Mouse (Mus musculus) urinary bladder, adult 2 months (tissue): ENCODE results near the gene Eno3. TPM values are rescaled to one million over a fixed set of nuclear protein-coding genes. Genes with fewer than 3 reads are reported as not detected.

ENCODE experiments used
- DNase-seq: peaks from one replicate; pipeline ENCODE4 v3.0.0; 2022; ENCODE audit warnings: low spot score
- polyA plus RNA-seq: library from polyadenylated mRNA; depleted of rRNA; stranded (reverse); fragments of >200 nt; gene quantifications from 2 replicates; pipeline ENCODE4 v1.2.3, GENCODE M21; 2012; rRNA removed

Gene Eno3
- 104 and 126 TPM in 2 replicates for polyA plus RNA-seq

DNA sequence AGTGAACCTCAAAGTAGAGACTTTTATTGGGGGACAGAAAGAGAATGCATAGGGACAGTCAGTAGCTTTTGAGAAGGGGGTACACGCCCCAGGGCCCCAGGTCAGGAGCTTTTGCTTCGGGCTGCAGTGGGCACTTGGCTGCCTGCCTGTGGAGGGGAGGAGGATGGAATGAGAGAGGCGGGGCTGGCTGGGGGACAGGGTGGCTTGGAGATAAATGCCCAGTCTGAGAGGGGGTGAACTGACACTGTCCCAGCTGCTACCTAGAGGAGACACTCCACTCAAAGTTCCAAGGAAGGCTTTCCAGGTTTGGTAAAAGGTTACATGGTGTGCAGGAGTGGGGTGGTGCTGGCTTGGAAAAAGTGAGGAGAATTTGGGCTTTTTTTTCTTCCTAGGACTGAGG, at the start of gene Eno3:
Gene Eno3, plus strand, starts transcription at position 239 of the 400 bp plus-strand sequence.
- DNase-seq: no peak

GRCm38 (mm10) chr11:70607611-70608010, 49.4 kb upstream of the Eno3 start:
- DNase-seq: no peak

GRCm38 (mm10) chr11:70608381-70609066, 48.5 kb upstream of the Eno3 start:
- DNase-seq: no peak

DNA sequence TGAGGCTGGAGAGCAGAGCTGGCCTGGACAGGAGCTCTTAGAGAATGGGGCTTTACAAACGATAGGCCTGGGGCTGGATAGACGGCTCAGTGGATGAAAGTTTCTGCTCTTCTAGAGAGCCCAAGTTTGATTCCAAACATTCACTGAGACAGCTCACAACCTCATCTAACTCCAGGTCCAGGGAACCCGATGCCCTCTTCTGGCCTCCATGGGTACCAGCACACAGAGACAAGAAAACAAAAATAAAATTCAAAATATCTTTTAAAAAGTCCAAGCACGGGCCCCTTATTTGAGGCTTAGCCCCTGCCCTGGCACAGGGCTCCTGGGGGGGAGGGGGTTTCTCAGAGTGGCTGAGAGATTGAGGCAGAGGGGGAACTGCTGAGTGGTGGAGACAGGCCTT, 46.2 kb upstream of the Eno3 start:
- no peak for DNase-seq

- DNase-seq: no peak
These were observed 44.5 kb upstream of the Eno3 start for GRCm38 (mm10) chr11:70612505-70612904.

DNA sequence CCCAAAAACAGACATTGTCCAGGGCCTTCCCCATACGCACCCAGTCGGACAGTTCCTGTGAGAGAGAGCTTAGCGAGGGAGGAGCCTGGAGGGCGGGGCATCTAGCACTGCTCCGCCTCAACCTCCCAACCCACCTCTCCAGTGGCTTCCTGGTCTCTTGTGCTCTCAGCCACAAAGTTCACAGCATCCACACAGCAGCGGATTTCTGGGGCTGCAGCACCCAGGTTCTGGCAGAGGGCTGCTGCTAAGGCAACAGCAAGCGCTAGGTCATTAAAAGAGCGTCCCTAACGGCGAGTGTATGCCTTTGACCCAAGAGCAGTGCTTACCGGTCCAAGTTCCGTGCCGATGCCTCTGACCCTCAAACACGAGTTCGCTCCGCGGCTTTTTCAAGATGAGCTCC, 41.9 kb upstream of the Eno3 start:
- peak; percentile 49 for DNase-seq

DNA sequence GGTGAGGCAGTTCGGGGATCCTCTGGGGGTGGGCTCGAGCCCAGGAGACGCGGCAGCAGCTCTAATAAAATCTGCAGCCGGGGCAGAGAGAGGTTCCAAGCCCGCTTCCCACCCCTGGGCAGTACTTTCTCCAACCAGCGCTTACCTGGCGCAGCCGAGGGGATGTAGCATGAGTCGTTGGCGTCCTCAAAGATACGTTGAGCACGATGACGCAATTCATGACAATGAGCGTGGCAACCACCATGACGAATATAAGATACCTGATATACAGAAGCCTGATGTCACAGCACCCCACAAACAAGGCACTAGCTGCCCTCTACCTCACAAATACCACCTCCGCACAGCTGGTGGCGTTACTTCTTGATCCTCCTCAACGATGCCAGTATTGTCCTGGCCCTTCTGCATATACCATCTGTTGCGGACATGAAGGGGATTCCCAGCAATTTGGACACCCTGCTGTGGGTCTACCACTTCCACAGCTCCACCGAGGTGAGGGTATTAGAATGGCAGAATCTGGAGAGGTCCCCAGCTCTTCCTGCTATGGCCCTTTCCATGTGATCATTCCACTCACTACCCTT, 41.4 kb upstream of the Eno3 start, which contains the start of gene 4930544D05Rik:
Gene 4930544D05Rik, plus strand, starts transcription at position 333 of the 578 bp plus-strand sequence.
- DNase-seq: no peak

DNA sequence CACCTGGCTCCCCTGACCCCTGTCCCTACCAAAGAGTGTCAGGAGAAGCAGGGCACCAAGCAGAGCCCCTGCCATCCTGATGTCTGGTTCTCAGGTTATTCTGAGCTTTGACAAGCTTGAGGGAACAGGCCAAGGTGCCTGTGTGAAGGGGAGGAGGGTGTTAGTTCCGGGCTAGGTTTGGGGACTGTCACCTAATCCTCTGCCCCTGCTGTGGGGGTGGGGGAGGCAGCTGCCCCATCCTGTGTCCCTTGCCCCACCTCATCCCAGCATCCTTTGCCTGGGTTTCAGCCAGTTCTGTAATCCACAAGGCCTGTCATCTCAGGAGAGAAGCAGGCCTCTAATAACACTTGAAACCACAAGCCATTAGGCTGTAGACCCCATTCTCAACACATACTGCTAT, 37.9 kb upstream of the Eno3 start, which contains the start of gene Chrne:
Gene Chrne, minus strand, starts transcription at position 116 of the 400 bp plus-strand sequence.
- no peak for DNase-seq

GRCm38 (mm10) chr11:70621972-70622814, 34.8 kb upstream of the Eno3 start:
- DNase-seq: no peak

DNA sequence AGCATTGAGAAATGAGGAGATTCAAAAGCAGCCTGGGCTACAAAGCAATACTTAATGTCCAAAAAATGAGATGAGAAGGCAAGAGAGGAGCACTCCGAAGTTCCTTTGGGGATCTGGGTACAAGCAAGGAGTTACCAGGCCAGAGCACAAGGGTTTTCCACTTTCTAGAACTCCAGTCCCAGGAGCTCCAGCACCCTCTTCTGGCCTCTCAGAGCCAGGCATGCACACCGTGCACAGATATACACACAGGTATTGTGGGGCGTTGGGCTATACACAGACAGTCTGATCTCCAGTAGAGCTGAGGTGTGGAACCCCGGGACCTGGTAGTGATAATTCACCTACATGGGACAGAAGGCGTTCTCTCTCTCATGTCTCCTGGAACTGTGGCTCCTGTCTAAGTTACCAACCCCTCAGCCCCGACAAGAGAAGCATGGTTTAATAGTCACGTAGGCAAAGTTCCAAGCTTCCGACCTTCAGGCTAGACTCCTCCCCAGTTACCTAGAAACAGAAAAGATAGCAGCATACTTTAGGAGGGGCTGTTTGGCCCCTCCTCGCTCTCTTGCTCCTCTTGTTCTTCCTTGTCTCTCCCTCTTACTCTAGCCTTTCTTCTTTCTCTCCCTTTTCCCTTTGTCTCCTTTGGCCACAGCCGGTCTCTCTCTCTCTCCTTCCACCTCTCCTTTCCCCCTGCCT, 33.8 kb upstream of the Eno3 start:
- no peak for DNase-seq

GRCm38 (mm10) chr11:70625473-70625872, 31.5 kb upstream of the Eno3 start:
- DNase-seq: no peak

DNA sequence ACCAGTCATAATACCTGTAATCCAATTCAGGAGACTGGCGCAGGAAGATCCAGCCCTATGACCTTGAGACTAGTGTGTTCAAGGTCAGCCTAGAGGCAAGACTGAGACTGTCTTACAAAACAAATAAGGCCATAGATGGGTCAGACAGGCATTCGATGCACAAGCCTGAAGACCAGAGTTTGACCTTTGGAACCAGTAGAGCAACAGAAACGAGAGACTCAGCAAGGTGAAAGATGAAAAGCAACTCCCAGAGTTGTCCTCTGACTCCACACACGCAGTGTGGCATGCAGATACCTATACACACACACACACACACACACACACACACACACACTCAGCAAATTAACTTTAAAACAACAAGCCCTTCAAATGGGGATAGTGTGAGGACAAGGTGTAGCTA, 30.1 kb upstream of the Eno3 start:
- DNase-seq: no peak

- DNase-seq: no peak
These were observed 28.6 kb upstream of the Eno3 start for GRCm38 (mm10) chr11:70628431-70628830.

DNA sequence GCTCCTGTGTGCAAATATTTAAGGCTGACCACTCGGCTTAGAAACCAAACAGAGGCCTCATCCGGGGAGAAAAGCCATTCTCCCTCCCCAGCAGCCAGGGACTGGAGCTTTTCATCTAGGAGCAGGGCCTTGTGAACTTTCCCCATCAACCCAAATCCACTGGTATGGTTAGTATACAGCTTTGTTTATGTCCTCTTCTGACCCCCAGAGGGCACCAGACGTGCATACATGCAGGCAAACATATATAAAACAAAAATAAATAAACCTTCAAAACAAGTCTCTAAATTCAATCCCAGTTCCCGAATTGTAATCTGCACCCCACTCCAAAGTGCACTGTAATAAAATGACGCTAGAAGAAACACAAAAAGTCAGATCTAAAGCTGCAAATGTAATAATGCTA, 27.4 kb upstream of the Eno3 start:
- DNase-seq: no peak

DNA sequence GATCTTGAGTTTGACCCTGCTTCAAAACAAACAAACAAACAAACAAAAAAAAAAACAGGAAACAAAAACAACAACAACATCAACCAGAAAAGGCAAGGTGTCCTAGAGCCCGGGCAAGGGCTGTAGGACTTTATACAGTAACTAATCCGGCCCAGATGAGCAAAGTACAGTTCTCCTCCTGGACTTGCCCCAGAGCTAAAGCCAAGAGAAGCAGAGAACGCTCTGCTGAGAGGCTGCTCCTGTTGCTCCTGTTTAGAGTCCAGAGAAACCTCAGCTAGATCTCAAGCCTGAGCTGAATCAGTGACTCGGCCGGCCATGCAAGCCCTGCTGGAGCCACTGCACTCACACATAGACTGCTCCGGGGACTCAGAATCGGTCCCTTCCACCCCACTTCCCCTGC, 26.9 kb upstream of the Eno3 start:
- DNase-seq: no peak

GRCm38 (mm10) chr11:70635601-70636000, 21.4 kb upstream of the Eno3 start:
- DNase-seq: no peak

GRCm38 (mm10) chr11:70637764-70638163, 19.2 kb upstream of the Eno3 start:
- no peak for DNase-seq

- DNase-seq: no peak
These were observed 18.7 kb upstream of the Eno3 start for GRCm38 (mm10) chr11:70638293-70638692.

DNA sequence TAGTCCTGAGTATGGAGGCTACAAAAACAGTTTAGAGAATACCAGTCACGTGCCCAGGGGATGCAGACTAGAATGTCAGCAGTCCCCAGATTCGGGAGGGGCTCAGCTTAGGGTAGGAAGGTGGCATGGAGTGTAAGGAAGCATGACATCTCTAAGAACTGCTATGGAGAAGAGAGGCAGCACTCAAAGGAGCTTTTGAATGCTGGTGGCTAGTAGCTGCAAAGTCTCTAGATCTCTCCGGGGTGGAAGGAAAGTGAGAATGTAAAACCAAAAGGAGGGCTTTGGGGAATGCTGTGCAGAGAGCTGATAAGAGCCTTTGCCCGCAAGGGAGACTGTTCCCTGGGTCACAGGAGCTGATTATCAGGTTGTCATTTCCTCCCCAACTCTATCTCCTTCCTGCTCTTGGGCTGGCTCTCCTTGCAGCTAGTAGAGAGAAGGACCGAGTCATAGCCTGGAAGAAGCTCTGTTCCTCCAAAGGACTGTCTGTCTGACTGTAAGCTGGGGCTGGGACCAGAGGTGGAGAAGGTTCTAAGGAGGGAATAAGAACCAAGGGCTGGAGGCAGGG, 18.2 kb upstream of the Eno3 start, which contains the start of gene Gp1ba:
Gene Gp1ba, plus strand, starts transcription at position 409 of the 565 bp plus-strand sequence.
- DNase-seq: no peak

DNA sequence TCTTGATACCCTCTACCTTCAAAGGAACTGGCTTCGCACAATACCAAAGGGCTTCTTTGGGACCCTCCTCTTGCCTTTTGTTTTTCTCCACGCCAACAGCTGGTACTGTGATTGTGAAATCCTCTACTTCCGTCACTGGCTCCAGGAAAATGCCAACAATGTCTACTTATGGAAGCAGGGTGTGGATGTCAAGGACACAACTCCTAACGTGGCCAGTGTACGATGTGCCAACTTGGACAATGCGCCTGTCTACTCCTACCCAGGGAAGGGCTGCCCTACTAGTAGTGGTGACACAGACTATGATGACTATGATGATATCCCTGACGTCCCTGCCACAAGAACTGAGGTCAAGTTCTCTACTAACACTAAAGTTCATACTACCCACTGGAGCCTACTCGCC, 17.0 kb upstream of the Eno3 start:
- DNase-seq: no peak

DNA sequence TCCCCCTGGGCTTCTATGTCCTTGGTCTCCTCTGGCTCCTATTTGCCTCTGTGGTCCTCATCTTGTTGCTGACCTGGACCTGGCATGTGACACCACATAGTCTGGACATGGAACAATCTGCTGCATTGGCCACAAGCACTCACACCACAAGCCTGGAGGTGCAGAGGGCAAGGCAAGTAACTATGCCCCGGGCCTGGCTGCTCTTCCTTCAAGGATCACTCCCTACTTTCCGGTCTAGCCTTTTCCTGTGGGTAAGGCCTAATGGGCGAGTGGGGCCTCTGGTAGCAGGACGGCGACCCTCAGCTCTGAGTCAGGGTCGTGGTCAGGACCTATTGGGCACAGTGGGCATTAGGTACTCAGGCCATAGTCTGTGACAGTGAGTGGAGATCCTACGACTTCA, 15.8 kb upstream of the Eno3 start:
- no peak for DNase-seq

- no peak for DNase-seq
These were observed 14.0 kb upstream of the Eno3 start for GRCm38 (mm10) chr11:70643051-70643450.
